Mouse (Mus musculus): ENCODE measurements around the gene Enpp3. TPM values are rescaled to one million over a fixed set of nuclear protein-coding genes. Genes with fewer than 3 reads are reported as not detected.

Gene Enpp3
- polyA plus RNA-seq, 1 experiment from 2014 or later = 2.0 TPM

DNA sequence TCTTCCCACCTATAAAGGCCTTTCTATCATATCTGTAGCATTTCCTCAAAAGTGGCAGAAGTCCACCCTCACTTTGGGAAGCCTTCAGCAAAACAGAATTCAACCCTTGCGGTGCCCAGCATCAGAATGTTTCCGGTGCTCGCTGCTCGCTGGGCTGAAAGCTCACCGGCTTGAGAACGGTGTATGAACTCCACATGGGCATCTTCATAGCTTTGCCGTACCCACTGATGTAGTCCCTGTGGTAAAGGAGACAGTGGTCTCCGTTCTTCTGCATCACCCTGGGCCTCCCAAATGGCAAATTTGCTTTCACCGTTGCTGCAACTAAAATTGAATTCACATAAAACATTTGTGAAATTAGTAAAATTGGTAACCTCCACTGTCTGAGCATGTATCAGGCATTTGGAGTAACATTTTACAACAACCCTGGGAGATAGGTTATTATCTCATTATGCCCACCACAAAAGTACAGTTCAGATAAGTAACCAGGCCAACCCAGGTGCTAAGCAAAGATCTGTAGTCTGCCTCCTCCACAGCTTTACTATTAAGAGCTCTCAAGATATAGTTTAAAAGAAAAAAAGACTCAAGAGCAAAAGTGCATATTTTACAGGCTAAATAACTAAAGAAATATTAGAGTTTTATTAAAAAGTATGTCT lies 57.9 kb downstream of the Enpp3 start:
- 96% methylated on average over 9 of the region's 9 CpGs for WGBS
- Histone ChIP-seq H3K4me3 (no peak overlapping the region), H3K27ac (no peak overlapping the region), H3K9ac (no peak overlapping the region), H3K9me3 (no peaks in the 10 kb centered on the region), H3K36me3 (no peaks in the 10 kb centered on the region), H3K4me1 (peaks cover 4% of the 10 kb centered on the region), H3K4me2 (no peak overlapping the region), H3K27me3 (no peaks in the 10 kb centered on the region)
- no peak for ATAC-seq (ENCODE audit: borderline replicate concordance, extremely low read depth, low FRiP score, low TSS enrichment)

DNA sequence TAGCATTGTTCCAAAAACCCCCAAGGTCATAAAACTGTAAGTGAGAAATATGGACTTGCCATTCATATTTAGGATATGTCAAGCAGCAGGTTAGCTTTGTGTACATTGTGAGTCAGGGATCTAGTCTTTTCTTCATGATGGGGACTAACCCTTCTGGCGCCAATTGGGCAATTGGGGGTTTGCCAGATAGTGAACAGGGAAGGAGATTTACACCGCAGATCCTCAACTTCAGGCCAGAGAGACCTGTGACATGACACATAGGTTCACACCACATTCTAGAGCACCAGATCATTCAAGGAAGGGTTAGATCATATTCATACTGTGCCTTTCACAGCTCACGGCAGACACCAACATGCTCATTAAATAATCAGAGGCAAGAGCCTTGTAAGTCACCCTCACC lies 58.7 kb downstream of the Enpp3 start:
- Histone ChIP-seq H3K27me3 (no peaks in the 10 kb centered on the region), H3K9me3 (no peaks in the 10 kb centered on the region), H3K4me2 (no peak overlapping the region), H3K4me3 (no peak overlapping the region), H3K4me1 (peaks cover 4% of the 10 kb centered on the region), H3K27ac (no peak overlapping the region), H3K9ac (no peak overlapping the region), H3K36me3 (no peaks in the 10 kb centered on the region)
- WGBS = 85% methylated on average over 3 of the region's 3 CpGs
- ATAC-seq (ENCODE audit: borderline replicate concordance, extremely low read depth, low FRiP score, low TSS enrichment) = no peak

DNA sequence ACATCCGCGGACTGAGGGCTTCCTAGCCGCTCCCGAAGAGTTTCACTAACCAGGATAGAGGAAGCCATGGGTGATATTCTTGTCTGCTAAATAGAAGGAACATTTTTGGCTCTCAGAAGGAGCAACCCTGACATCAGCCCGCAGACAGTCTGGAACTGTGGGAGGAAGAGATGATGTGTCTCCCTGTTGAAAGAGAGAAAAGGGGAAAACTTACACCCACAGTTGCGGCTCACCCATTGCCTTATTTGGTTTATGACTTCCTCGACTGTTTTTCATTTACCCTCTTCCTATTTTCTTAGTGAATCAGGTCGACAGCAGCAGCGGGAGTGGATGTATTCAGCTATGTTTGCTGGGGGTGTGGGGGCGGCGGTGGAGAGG lies 64.0 kb downstream of the Enpp3 start:
- Histone ChIP-seq H3K9me3 (no peaks in the 10 kb centered on the region), H3K9ac (no peak overlapping the region), H3K4me3 (no peak overlapping the region), H3K27me3 (no peaks in the 10 kb centered on the region), H3K27ac (no peak overlapping the region), H3K4me2 (no peak overlapping the region), H3K4me1 (peaks cover 4% of the 10 kb centered on the region), H3K36me3 (no peaks in the 10 kb centered on the region)
- no peak for ATAC-seq (ENCODE audit: borderline replicate concordance, extremely low read depth, low FRiP score, low TSS enrichment)
- WGBS = 67% methylated on average over 11 of the region's 11 CpGs

DNA sequence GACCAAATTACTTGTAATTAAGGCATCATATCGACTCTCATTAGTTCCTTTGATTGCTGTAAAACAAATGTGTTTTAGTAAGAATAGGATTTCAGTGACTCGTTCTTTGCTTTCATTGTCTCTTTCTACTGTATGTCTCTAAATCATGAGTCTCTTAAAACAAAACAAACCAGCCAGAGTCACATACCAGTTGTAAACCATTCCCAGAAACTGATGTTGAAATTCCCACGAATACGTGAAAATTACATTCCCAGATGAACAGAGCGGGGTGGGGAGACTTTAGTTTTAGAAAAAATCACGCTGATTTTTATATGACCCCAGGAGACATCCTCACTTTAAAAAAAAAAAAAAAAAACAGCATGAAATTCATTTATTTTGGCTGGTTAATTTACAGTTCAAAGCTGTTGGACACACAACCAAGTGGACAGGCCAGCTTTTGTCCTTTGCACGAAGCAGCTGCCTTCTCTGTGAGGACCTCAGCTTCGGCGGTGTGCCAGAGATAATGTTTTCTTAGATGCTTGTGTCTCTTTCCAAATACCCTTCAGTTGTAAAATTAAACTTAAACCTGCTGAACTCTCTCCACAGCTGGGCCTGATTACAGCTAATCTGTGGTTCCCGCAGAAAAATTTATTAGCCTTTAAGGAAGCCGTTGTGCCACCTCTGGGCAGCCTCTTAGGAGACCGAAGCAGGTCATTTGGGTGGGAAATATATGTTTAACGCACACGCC lies 64.5 kb downstream of the Enpp3 start:
- ATAC-seq (ENCODE audit: borderline replicate concordance, extremely low read depth, low FRiP score, low TSS enrichment) = no peak
- no peak overlapping the region for H3K4me3 ChIP-seq
- H3K4me1 ChIP-seq = peaks cover 4% of the 10 kb centered on the region
- H3K27ac ChIP-seq = no peak overlapping the region
- H3K9me3 ChIP-seq = no peaks in the 10 kb centered on the region
- H3K27me3 ChIP-seq = no peaks in the 10 kb centered on the region
- no peak overlapping the region for H3K9ac ChIP-seq
- WGBS = 61% methylated on average over 14 of the region's 14 CpGs
- no peak overlapping the region for H3K4me2 ChIP-seq
- H3K36me3 ChIP-seq = no peaks in the 10 kb centered on the region

DNA sequence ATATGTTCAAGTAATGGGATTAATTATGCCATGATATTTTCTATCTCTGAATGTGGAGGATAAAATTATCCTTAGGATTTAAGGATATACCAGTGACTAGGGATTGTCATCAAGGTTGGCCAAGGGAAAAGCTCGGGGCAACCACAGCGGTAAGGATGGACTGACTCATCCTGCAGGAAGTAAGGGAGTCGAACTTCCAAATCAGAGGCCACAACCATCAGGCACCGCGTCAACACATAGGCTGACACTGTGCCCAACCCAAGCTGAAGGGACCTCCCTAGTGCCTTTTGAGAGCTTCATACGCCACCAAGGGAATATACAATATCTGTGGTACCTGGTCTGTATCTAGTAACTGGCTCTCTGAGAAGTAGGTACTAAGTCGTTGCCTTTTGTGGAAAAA lies 73.1 kb downstream of the Enpp3 start:
- Histone ChIP-seq H3K9me3 (no peaks in the 10 kb centered on the region), H3K4me3 (no peak overlapping the region), H3K9ac (no peak overlapping the region), H3K4me2 (no peak overlapping the region), H3K27me3 (no peaks in the 10 kb centered on the region), H3K27ac (no peak overlapping the region), H3K36me3 (no peaks in the 10 kb centered on the region), H3K4me1 (no peaks in the 10 kb centered on the region)
- no peak for ATAC-seq (ENCODE audit: borderline replicate concordance, extremely low read depth, low FRiP score, low TSS enrichment)
- WGBS = 88% methylated on average over 7 of the region's 7 CpGs

DNA sequence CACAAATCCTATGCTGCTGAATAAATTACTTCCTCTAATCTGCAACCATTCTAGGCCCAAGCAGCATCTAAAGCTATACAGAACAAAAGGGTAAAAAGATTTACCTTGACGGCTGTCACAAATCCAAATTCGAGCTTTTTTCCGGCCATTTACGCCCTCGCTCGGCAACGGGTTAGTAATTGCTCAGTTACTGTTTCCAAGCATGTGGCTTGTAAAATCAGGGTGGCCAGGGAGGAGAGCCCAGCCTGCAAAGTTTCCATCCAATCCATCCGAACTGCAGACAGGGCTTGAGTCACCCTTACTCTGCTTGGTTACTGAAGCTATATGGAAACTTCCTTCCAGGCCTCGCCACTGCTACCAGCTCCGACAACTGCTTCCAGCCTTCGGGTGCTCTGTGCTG lies 74.9 kb downstream of the Enpp3 start:
- H3K27me3 ChIP-seq = no peaks in the 10 kb centered on the region
- H3K4me2 ChIP-seq = no peak overlapping the region
- H3K4me1 ChIP-seq = no peaks in the 10 kb centered on the region
- 65% methylated on average over 11 of the region's 11 CpGs for WGBS
- ATAC-seq (ENCODE audit: borderline replicate concordance, extremely low read depth, low FRiP score, low TSS enrichment) = no peak
- H3K9me3 ChIP-seq = no peaks in the 10 kb centered on the region
- H3K4me3 ChIP-seq = no peak overlapping the region
- no peaks in the 10 kb centered on the region for H3K36me3 ChIP-seq
- H3K9ac ChIP-seq = no peak overlapping the region
- no peak overlapping the region for H3K27ac ChIP-seq

DNA sequence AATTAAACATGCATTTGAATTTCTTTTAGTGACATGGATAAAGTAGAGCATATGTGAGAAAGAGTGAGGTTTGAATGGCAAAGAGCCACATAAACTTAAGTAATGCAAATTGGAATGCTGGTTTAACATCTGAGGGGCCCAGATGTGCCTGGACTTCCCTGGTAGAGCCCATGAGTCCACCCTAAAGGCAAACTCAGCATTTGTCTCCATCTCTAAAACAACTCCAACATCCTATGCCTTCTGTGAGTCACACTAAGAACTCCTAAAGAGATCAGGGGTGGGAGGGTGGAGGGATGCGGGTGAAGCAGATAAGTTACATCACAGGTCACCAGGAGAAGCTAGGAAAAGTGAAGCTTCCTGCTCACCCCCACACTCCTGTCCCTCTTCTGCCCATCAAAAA lies 76.6 kb downstream of the Enpp3 start:
- Histone ChIP-seq H3K9me3 (no peaks in the 10 kb centered on the region), H3K9ac (no peak overlapping the region), H3K36me3 (no peaks in the 10 kb centered on the region), H3K4me3 (no peak overlapping the region), H3K27me3 (no peaks in the 10 kb centered on the region), H3K27ac (no peak overlapping the region), H3K4me1 (no peaks in the 10 kb centered on the region), H3K4me2 (no peak overlapping the region)
- WGBS = 61% methylated on average over 1 of the region's 1 CpGs
- ATAC-seq (ENCODE audit: borderline replicate concordance, extremely low read depth, low FRiP score, low TSS enrichment) = no peak

DNA sequence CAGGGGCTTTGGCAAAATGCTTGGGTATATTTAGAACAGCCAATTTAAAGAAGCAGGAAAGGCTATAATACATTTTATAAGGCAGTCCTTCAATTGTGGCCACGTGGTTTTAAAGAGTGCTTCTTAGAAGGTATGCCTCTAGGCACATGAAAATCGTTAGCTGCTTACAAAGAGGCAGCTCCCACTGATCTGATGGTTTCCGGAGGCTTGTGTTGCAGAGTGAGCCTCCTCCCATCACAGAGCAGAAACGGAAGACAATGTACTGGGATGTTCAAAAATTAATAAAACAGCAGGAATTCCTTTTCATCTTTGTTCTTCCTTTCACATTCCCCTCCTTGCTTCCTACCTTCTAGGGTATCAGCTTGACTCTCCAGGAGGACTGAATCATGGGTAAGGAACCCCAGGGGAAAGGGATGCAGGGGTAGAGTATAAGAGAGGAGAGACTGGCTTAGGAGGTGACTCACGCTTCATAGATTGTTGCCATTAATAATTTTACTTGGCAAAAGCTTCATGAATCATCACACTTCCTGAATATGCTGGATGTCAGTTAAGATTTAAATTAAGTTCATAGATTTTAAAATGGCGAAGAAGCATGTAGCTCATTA lies 77.4 kb downstream of the Enpp3 start:
- Histone ChIP-seq H3K4me3 (no peak overlapping the region), H3K27ac (no peak overlapping the region), H3K27me3 (no peaks in the 10 kb centered on the region), H3K9ac (no peak overlapping the region), H3K36me3 (no peaks in the 10 kb centered on the region), H3K9me3 (no peaks in the 10 kb centered on the region), H3K4me1 (no peaks in the 10 kb centered on the region), H3K4me2 (no peak overlapping the region)
- WGBS = 60% methylated on average over 6 of the region's 6 CpGs
- no peak for ATAC-seq (ENCODE audit: borderline replicate concordance, extremely low read depth, low FRiP score, low TSS enrichment)

DNA sequence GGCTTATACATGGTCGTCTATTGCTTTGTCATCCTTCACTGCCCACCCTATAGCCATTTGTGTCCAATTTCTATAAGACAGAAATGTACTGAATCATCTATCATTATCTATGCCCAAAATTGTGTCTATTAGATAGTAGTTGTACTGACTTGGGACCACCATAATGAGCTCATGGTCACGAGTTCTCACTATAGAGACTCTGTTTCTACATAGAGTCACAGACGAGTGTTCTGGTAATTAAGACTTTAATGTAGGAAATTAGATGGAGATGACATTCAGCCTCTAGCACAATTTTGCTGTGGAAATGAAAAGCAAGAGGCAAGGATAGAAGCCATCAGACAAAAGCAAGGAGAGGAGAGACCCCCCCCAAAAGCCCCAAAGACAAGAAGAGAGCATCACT lies 78.0 kb downstream of the Enpp3 start:
- no peaks in the 10 kb centered on the region for H3K4me1 ChIP-seq
- H3K4me2 ChIP-seq = no peak overlapping the region
- WGBS = 66% methylated on average over 3 of the region's 3 CpGs
- H3K36me3 ChIP-seq = no peaks in the 10 kb centered on the region
- no peaks in the 10 kb centered on the region for H3K9me3 ChIP-seq
- H3K27ac ChIP-seq = no peak overlapping the region
- no peak overlapping the region for H3K4me3 ChIP-seq
- H3K9ac ChIP-seq = no peak overlapping the region
- H3K27me3 ChIP-seq = no peaks in the 10 kb centered on the region
- ATAC-seq (ENCODE audit: borderline replicate concordance, extremely low read depth, low FRiP score, low TSS enrichment) = no peak

DNA sequence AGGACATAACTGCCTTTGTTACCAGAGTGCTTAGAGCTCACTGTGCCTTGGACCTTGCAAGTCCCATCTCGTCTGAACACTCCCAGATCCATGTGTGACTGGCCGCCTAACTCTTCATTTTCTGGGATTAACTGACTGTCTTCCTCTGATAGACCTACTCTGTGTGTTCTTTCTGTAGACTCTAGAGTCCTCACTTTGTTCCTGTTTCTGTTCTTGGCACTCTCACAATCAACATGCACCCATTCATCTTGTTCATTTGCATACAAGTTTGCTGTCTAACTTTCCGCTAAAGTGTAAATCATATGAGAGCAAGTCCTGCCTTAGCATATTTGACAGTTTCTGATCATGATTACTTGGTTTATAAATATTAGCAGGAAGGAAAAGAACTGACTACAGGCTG lies 79.4 kb downstream of the Enpp3 start:
- Histone ChIP-seq H3K36me3 (no peaks in the 10 kb centered on the region), H3K9ac (no peak overlapping the region)

DNA sequence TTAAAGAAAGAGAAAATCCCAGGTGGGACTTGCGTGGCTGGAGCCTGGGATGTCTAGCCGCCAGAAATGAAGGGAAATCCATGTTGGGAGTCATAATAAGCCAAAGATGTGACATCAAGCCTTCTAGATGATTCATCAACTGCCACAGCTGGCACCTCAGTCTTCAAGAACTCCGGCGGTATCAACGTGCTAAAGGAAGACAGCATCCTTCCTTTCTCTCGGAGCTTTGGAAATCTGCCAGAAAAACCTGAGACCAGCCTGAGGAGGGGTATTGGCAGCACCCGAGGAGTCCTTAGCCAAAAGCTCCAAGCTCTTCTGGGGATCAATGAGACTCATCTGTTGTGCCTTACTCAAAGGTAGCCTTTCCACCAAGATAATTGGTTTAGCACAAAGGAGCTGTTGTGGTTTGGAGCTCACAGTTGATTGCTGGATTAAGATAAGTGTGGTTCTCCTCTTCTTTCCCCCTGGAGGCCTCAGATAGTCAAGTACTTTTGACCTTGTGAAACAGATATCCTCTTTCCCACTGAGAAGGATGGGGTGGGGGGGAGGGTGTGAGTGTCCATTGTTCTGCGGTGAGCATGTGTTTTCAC lies 84.2 kb downstream of the Enpp3 start:
- Histone ChIP-seq H3K36me3 (no peaks in the 10 kb centered on the region), H3K27ac (no peak overlapping the region), H3K9ac (no peak overlapping the region), H3K4me1 (0 out of 2 replicates have a peak, but pooled peaks cover 3% of the 10 kb centered on the region), H3K9me3 (no peaks in the 10 kb centered on the region), H3K4me3 (no peak overlapping the region), H3K4me2 (no peak overlapping the region), H3K27me3 (no peaks in the 10 kb centered on the region)
- ATAC-seq (ENCODE audit: borderline replicate concordance, extremely low read depth, low FRiP score, low TSS enrichment) = no peak
- WGBS = 33% methylated on average over 8 of the region's 8 CpGs

More for the DNA sequence above, 79.4 kb downstream of the Enpp3 start:
- H3K4me3 ChIP-seq = no peak overlapping the region
- H3K4me2 ChIP-seq = no peak overlapping the region
- H3K27ac ChIP-seq = no peak overlapping the region
- no peaks in the 10 kb centered on the region for H3K9me3 ChIP-seq
- 89% methylated on average over 3 of the region's 3 CpGs for WGBS
- H3K27me3 ChIP-seq = no peaks in the 10 kb centered on the region
- H3K4me1 ChIP-seq = no peaks in the 10 kb centered on the region
- no peak for ATAC-seq (ENCODE audit: borderline replicate concordance, extremely low read depth, low FRiP score, low TSS enrichment)
